8 mouse cellular contexts compared by ENCODE assay signal in genomic region chr3:127552973-127553719, GRCm38 (mm10). TPM values are rescaled to one million over a fixed set of nuclear protein-coding genes. Genes with fewer than 3 reads are reported as not detected.
DNase-seq lines count a peak whose midpoint lies in the region; ATAC-seq lines count a peak whose summit lies in the region.

TSS of gene Larp7 (minus strand) at chr3:127553349.
TSS of gene Zgrf1 (plus strand) at chr3:127553489.

- under 1% methylated on average over 72 of the region's 73 CpGs for WGBS in heart, embryonic 14.5 days
- under 1% methylated on average over 70 of the region's 73 CpGs for WGBS in liver, embryonic 13.5 days (ENCODE audit: insufficient replicate concordance)
- WGBS in stomach, embryonic 16.5 days: under 1% methylated on average over 73 of the region's 73 CpGs

- ATAC-seq in CD4-positive, CD25-positive, alpha-beta regulatory T cell, adult 4 months: peak; percentile 95
- ATAC-seq in heart, embryonic 14.5 days (ENCODE audit: insufficient number of reproducible peaks, insufficient read depth, low FRiP score, low read depth): peak; percentile 99
- ATAC-seq in liver, embryonic 13.5 days (ENCODE audit: low read depth): peak; percentile 97
- peak; percentile 99 for ATAC-seq in stomach, embryonic 16.5 days (ENCODE audit: insufficient read depth, low FRiP score)

- H3K4me1 ChIP-seq in heart, embryonic 14.5 days (ENCODE audit: control insufficient read depth in 2 of 2, insufficient read depth in 2 of 2, low read length in 2 of 2): peaks cover 0 to 9% of the 10 kb centered on the region in 2 experiments; a peak in 2 of 4 replicates
- H3K4me1 ChIP-seq in liver, embryonic 13.5 days (replicated peaks): peaks cover 19% of the 10 kb centered on the region
- H3K4me1 ChIP-seq in stomach, embryonic 16.5 days (ENCODE audit: control insufficient read depth, insufficient read depth, low read length): peaks cover 8% of the 10 kb centered on the region

- H3K27ac ChIP-seq in heart, embryonic 14.5 days (replicated peaks in 1 of 2; ENCODE audit: control insufficient read depth in 1 of 2, insufficient read depth in 1 of 2, low read depth in 2 of 2, low read length in 2 of 2): peak within 1 kb of the TSS; percentile 95 to 96
- H3K27ac ChIP-seq in liver, embryonic 13.5 days: peak within 1 kb of the TSS; percentile 89
- peak within 1 kb of the TSS; percentile 96 for H3K27ac ChIP-seq in stomach, embryonic 16.5 days (ENCODE audit: low read length)

- H3K36me3 ChIP-seq in heart, embryonic 14.5 days (ENCODE audit: control insufficient read depth, insufficient read depth, low read length): peaks cover 22% of the 10 kb centered on the region
- peaks cover 27% of the 10 kb centered on the region for H3K36me3 ChIP-seq in liver, embryonic 13.5 days
- no peaks in the 10 kb centered on the region for H3K36me3 ChIP-seq in stomach, embryonic 16.5 days (ENCODE audit: control insufficient read depth, insufficient read depth, low read length)

- peak within 1 kb of the TSS; percentile 66 to 76 for H3K4me3 ChIP-seq in heart, embryonic 14.5 days (ENCODE audit: control insufficient read depth in 1 of 2, insufficient read depth in 1 of 2, low read depth in 1 of 2, low read length in 2 of 2)
- peak within 1 kb of the TSS; percentile 89 for H3K4me3 ChIP-seq in liver, embryonic 13.5 days (replicated peaks)
- H3K4me3 ChIP-seq in stomach, embryonic 16.5 days (replicated peaks; ENCODE audit: low read length): peak within 1 kb of the TSS; percentile 94

- no peaks in the 10 kb centered on the region for H3K9me3 ChIP-seq in heart, embryonic 14.5 days (ENCODE audit: control insufficient read depth, low read length)
- H3K9me3 ChIP-seq in liver, embryonic 13.5 days (replicated peaks): no peaks in the 10 kb centered on the region
- H3K9me3 ChIP-seq in stomach, embryonic 16.5 days (replicated peaks; ENCODE audit: control insufficient read depth, low read length): no peaks in the 10 kb centered on the region

- peak; percentile 93 for DNase-seq in c-Kit-negative CD71-positive TER-119-positive erythroid progenitor cells, embryonic 14.5 days (ENCODE audit: low read depth, low spot score)
- DNase-seq in fibroblast of lung, adult 2 months (ENCODE audit: low read depth): peak; percentile 97
- peak; percentile 99 for DNase-seq in kidney, postnatal 14 days
- DNase-seq in liver, embryonic 13.5 days: peak; percentile 98
- DNase-seq in neural tube, embryonic 10.5 days (ENCODE audit: extremely low spot score, low spot score): peak; percentile 97

- H3K9ac ChIP-seq in heart, embryonic 14.5 days (ENCODE audit: low read length): peak within 1 kb of the TSS; percentile 81
- H3K9ac ChIP-seq in liver, embryonic 13.5 days: peak within 1 kb of the TSS; percentile 87
- H3K9ac ChIP-seq in stomach, embryonic 16.5 days (ENCODE audit: low read length): peak within 1 kb of the TSS; percentile 90

- peak within 1 kb of the TSS; percentile 73 for H3K4me2 ChIP-seq in heart, embryonic 14.5 days (ENCODE audit: low read length)
- peak within 1 kb of the TSS; percentile 83 for H3K4me2 ChIP-seq in liver, embryonic 13.5 days
- peak within 1 kb of the TSS; percentile 72 for H3K4me2 ChIP-seq in stomach, embryonic 16.5 days (ENCODE audit: low read depth, low read length)

- H3K27me3 ChIP-seq in heart, embryonic 14.5 days (ENCODE audit: control insufficient read depth, insufficient read depth, low read length): no peaks in the 10 kb centered on the region
- no peaks in the 10 kb centered on the region for H3K27me3 ChIP-seq in liver, embryonic 13.5 days
- H3K27me3 ChIP-seq in stomach, embryonic 16.5 days (ENCODE audit: control insufficient read depth, insufficient read depth, low read length): no peaks in the 10 kb centered on the region

RNA-seq across cellular contexts. Expression of gene Larp7, which starts in this region (rescaled TPM):
- 10 to 100 TPM; 60.5 to 63.4 TPM for polyA plus RNA-seq in CD4-positive, CD25-positive, alpha-beta regulatory T cell, adult 4 months (2017; shearing (Covaris generic))
- polyA plus RNA-seq in heart, embryonic 14.5 days (2014; fragmentation: Nextera tagmentation; extraction: Ambion mirVana): 58.0 and 58.2 TPM in 2 replicates
- polyA plus RNA-seq in liver, embryonic 13.5 days (2015; fragmentation: Nextera tagmentation; extraction: Ambion mirVana): 41.2 and 50.9 TPM in 2 replicates
- polyA plus RNA-seq in stomach, embryonic 16.5 days (2015; fragmentation: Nextera tagmentation; extraction: Ambion mirVana): 44.5 and 45.9 TPM in 2 replicates

RNA-seq across cellular contexts. Expression of gene Zgrf1, which starts in this region (rescaled TPM):
- 1 to 10 TPM; 3.7 to 6.0 TPM for polyA plus RNA-seq in CD4-positive, CD25-positive, alpha-beta regulatory T cell, adult 4 months (2017; shearing (Covaris generic))
- polyA plus RNA-seq in heart, embryonic 14.5 days (2014; fragmentation: Nextera tagmentation; extraction: Ambion mirVana): 8.8 and 9.5 TPM in 2 replicates
- polyA plus RNA-seq in liver, embryonic 13.5 days (2015; fragmentation: Nextera tagmentation; extraction: Ambion mirVana): 3.6 and 4.0 TPM in 2 replicates
- polyA plus RNA-seq in stomach, embryonic 16.5 days (2015; fragmentation: Nextera tagmentation; extraction: Ambion mirVana): 5.9 and 6.3 TPM in 2 replicates

Comparison
In these comparisons a context has a peak if more than half of its experiments do, and no peak if none do; other contexts are left out.
1. Peak in every context shown above with its lines: DNase-seq, ATAC-seq, H3K4me3 ChIP-seq and H3K27ac ChIP-seq.